Mouse (Mus musculus): ENCODE measurements around the gene Osbpl10. TPM values are rescaled to one million over a fixed set of nuclear protein-coding genes. Genes with fewer than 3 reads are reported as not detected.

Osbpl10 gene
- polyA plus RNA-seq, 1 experiment from 2014 or later, result 2.8 TPM

DNA sequence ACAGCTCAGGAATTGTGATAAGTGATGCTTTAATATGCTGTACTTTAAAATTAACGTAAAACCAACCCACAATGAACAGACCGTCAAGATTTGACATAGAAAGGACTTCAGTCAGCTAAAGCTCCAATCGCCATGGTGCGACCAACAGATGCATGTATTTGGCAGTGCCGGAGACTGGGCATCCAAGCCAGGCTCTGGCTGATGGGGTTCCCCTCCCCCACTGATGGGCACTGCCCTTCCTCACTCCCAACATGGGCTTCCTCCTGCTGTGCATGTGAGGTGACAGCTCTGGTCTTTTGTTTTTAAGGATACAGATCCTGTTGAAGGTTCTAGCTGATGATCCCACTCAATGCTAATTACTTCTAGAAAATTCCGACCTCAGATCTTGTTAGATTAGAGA lies 193.7 kb downstream of the Osbpl10 start:
- Histone ChIP-seq H3K4me1 (no peaks in the 10 kb centered on the region), H3K27ac (replicated peaks) (no peak overlapping the region), H3K4me2 (replicated peaks) (no peak overlapping the region), H3K4me3 (replicated peaks) (no peak overlapping the region), H3K9ac (no peak overlapping the region), H3K36me3 (no peaks in the 10 kb centered on the region), H3K9me3 (replicated peaks) (no peaks in the 10 kb centered on the region), H3K27me3 (no peaks in the 10 kb centered on the region)
- no peak for ATAC-seq (ENCODE audit: insufficient number of reproducible peaks, low FRiP score, low TSS enrichment, low read depth)
- WGBS, result 93% methylated on average over 6 of the region's 6 CpGs

DNA sequence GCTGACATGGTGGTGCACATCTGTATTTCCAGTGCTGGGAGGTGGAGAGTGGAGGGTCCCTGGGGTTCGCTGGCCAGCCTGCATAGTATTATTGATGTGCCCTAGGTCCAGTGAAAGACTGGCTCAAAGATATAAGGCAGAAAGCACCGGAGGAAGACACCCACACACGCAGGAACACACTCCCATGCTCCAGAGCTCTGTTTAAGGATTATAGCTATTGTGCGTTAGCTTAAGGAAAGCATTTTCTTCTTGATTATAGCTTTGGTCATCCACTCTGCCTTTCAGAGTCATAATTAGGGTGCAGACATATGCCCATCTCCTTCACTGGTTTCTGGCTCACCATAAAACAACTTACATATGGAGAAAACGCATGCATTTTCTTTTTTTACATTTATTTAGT lies 200.8 kb downstream of the Osbpl10 start:
- WGBS, result 86% methylated on average over 5 of the region's 5 CpGs
- Histone ChIP-seq H3K4me1 (peaks cover 14% of the 10 kb centered on the region), H3K27ac (replicated peaks) (no peak overlapping the region), H3K4me3 (replicated peaks) (no peak overlapping the region), H3K4me2 (replicated peaks) (no peak overlapping the region), H3K36me3 (no peaks in the 10 kb centered on the region), H3K9me3 (replicated peaks) (no peaks in the 10 kb centered on the region), H3K9ac (no peak overlapping the region), H3K27me3 (no peaks in the 10 kb centered on the region)
- no peak for ATAC-seq (ENCODE audit: insufficient number of reproducible peaks, low FRiP score, low TSS enrichment, low read depth)

DNA sequence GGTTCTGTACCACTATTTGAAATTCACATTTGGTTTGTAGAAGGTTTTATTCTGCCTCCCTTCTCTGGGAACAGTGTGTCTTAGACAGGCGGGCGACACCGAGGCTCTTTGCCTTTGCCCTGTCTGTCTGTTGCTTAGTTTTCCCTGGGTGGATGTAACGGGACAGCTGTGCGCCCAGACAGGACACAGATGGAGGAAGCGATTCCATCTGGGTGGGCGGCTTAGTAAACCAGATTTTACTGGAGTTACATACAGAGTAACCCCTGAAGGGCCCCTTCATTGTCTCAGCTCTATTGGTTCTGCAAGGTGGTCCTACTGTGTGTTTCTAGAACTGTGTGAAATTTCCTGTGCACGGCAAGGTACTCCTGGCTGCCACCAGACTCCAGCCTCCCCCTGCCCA lies 201.6 kb downstream of the Osbpl10 start:
- no peaks in the 10 kb centered on the region for H3K9me3 ChIP-seq (replicated peaks)
- H3K9ac ChIP-seq, result no peak overlapping the region
- H3K27ac ChIP-seq (replicated peaks), result 0 out of 2 replicates have a peak overlapping the region, but pooled peaks have one; percentile 28
- H3K4me2 ChIP-seq (replicated peaks), result no peak overlapping the region
- H3K4me1 ChIP-seq, result peaks cover 14% of the 10 kb centered on the region
- H3K36me3 ChIP-seq, result no peaks in the 10 kb centered on the region
- 48% methylated on average over 8 of the region's 8 CpGs for WGBS
- H3K27me3 ChIP-seq, result no peaks in the 10 kb centered on the region
- ATAC-seq (ENCODE audit: insufficient number of reproducible peaks, low FRiP score, low TSS enrichment, low read depth), result peak; percentile 57; the same call in 1 of the 2 replicates
- H3K4me3 ChIP-seq (replicated peaks), result no peak overlapping the region

DNA sequence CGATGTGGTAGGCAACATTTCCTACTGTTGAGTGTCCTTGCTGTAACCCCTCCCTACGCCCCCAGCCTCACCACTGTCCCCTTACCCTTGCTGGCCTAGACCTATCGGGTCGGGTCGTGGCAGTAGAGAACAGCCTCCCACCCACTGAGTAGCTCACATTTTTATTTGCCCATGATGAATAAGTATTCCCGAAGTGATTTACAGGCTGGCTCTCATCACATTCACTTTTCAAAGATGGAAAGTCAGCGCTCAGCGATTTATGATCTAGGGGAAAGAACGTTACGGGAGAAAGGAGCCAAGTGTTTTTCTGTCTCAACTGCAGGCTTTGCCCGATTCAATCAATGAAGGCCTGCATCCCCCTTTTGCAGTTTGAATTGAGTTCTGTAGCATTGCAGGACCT lies 208.0 kb downstream of the Osbpl10 start:
- H3K27me3 ChIP-seq, result no peaks in the 10 kb centered on the region
- no peaks in the 10 kb centered on the region for H3K4me1 ChIP-seq
- no peak overlapping the region for H3K27ac ChIP-seq (replicated peaks)
- WGBS, result 77% methylated on average over 11 of the region's 11 CpGs
- no peak overlapping the region for H3K9ac ChIP-seq
- H3K4me2 ChIP-seq (replicated peaks), result no peak overlapping the region
- no peak for ATAC-seq (ENCODE audit: insufficient number of reproducible peaks, low FRiP score, low TSS enrichment, low read depth)
- no peak overlapping the region for H3K4me3 ChIP-seq (replicated peaks)
- H3K36me3 ChIP-seq, result no peaks in the 10 kb centered on the region
- no peaks in the 10 kb centered on the region for H3K9me3 ChIP-seq (replicated peaks)

DNA sequence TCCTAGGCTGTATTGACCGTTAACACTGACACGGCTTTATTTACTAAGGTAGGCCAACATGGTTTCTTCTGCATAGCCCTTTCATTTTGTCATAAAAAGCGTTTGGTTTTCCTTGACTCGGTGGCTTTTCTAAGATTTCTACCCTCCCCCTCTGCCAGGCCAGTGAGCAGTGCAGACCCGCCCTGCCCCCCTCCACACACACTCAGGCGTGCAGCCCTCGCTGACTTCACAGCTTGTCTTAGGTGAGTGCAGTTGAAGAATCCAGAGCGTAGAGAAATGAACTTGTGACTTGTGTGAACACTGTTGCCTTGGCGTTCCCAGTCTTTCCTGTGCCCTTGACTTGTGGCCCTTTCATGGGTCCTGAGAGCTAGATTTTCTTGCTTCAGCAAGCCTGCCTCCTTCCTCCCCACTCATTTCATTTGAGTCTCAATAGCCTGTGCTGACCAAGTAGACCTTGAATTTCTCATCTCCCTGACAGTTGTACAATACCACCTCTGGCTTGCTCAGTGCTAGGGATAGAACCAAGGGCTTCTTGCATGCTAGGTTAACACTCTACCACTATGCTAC lies 212.1 kb downstream of the Osbpl10 start:
- Histone ChIP-seq H3K4me3 (replicated peaks) (no peak overlapping the region), H3K4me2 (replicated peaks) (no peak overlapping the region), H3K27ac (replicated peaks) (no peak overlapping the region), H3K9me3 (replicated peaks) (no peaks in the 10 kb centered on the region), H3K27me3 (no peaks in the 10 kb centered on the region), H3K4me1 (peaks cover 4% of the 10 kb centered on the region), H3K9ac (no peak overlapping the region), H3K36me3 (no peaks in the 10 kb centered on the region)
- no peak for ATAC-seq (ENCODE audit: insufficient number of reproducible peaks, low FRiP score, low TSS enrichment, low read depth)
- WGBS, result 82% methylated on average over 9 of the region's 9 CpGs

DNA sequence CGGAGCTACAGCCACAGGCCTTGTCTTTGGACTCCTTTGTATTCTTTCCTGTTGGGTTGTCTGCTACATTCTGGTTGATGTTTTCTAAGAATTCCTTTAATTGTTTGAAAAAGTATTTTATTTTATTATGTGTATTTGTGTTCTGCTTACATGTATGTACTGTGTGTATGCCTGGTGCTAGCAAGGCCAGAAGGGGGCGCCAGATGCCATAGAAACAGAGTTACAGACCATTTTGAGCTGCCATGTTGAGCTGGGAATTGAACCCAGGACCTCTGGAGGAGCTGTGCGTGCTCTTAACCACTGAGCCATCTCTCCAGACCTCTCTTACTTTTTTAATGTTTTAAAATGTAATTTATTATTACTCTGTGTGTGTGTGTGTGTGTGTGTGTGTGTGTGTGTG lies 214.5 kb downstream of the Osbpl10 start:
- no peak overlapping the region for H3K4me3 ChIP-seq (replicated peaks)
- H3K9ac ChIP-seq, result no peak overlapping the region
- no peaks in the 10 kb centered on the region for H3K27me3 ChIP-seq
- no peak for ATAC-seq (ENCODE audit: insufficient number of reproducible peaks, low FRiP score, low TSS enrichment, low read depth)
- H3K4me2 ChIP-seq (replicated peaks), result no peak overlapping the region
- 75% methylated on average over 3 of the region's 3 CpGs for WGBS
- peaks cover 7% of the 10 kb centered on the region for H3K4me1 ChIP-seq
- no peaks in the 10 kb centered on the region for H3K36me3 ChIP-seq
- no peak overlapping the region for H3K27ac ChIP-seq (replicated peaks)
- no peaks in the 10 kb centered on the region for H3K9me3 ChIP-seq (replicated peaks)

DNA sequence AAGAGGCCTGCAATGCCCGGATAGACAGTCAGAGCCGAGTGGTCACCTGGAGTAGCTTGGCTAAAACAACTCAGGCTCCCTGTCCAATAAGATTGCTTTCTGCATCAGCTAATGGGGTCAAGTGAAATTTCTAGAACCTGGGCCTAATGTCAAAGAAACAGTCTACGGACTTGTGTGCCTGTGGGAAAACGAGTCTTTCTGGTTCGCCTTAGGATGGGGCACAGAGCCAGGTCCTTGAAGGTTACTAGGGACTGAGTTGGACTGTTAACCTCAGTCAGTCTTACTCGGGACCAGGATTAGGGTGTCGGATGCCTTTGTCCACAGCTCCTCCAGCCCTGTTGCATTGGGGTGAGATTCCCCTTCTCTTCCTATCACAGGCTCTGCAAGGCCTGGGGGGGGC lies 218.7 kb downstream of the Osbpl10 start:
- H3K36me3 ChIP-seq, result no peaks in the 10 kb centered on the region
- ATAC-seq (ENCODE audit: insufficient number of reproducible peaks, low FRiP score, low TSS enrichment, low read depth), result no peak
- H3K4me1 ChIP-seq, result peaks cover 7% of the 10 kb centered on the region
- H3K27ac ChIP-seq (replicated peaks), result no peak overlapping the region
- H3K4me3 ChIP-seq (replicated peaks), result no peak overlapping the region
- H3K4me2 ChIP-seq (replicated peaks), result no peak overlapping the region
- 55% methylated on average over 7 of the region's 7 CpGs for WGBS
- H3K9ac ChIP-seq, result no peak overlapping the region
- no peaks in the 10 kb centered on the region for H3K27me3 ChIP-seq
- H3K9me3 ChIP-seq (replicated peaks), result no peaks in the 10 kb centered on the region

DNA sequence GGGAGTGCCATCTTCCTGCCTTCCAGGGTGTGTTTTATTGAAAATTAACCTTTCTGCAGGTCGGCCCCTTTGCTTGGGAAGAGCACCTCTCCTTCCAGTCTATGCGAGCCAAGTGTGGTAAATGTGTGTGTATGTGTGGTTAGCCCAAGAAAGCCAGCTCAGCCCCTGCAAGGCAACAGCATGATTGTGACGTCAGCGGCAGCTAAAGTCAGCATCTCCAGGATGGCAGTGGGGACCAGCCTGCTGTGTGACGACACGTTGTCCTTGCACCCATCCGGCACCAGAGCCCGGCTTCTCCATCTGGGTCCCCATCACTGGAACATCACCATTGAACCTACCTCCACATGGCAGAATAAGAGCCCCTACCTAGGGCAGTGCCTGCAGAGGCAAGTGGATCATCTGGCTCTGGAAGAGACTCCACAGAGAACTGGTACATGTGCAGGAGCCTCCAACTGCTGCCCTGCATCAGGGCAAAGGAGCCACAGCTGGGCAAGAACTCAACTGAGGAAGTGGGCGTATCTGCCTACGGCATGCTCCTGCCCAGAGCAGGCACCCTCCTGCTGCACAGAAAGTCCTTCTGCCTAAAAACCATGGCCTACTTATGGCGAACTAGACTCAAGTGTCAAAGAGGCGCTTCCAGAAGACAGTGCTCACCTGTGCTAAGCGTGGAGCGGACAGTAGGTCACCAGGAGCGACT lies 221.9 kb downstream of the Osbpl10 start:
- Histone ChIP-seq H3K9me3 (replicated peaks) (no peaks in the 10 kb centered on the region), H3K4me3 (replicated peaks) (no peak overlapping the region), H3K36me3 (no peaks in the 10 kb centered on the region), H3K27ac (replicated peaks) (no peak overlapping the region), H3K9ac (no peak overlapping the region), H3K4me1 (peaks cover 4% of the 10 kb centered on the region; the same call in 1 of the 2 replicates), H3K27me3 (no peaks in the 10 kb centered on the region), H3K4me2 (replicated peaks) (no peak overlapping the region)
- ATAC-seq (ENCODE audit: insufficient number of reproducible peaks, low FRiP score, low TSS enrichment, low read depth), result no peak
- 88% methylated on average over 15 of the region's 15 CpGs for WGBS

DNA sequence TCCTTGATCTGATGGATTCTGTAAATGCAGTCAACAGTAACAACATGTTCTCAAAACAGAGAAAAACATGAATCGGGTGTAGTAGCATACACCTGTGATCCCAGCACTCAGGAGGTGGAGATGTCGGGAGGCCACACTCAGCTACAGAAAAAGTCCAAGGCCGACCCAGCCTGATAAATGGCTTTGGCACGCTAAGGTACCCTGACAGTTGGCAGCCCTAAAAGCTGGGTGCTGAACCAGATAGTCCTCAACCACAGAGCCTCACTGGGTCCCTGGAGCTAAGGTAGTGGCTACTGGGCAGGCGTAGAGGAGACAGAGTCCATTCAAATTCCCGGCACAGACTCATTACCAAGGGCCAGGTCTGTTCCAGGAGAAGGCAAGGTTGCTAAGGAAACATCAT lies 222.9 kb downstream of the Osbpl10 start:
- 92% methylated on average over 6 of the region's 6 CpGs for whole genome bisulfite sequencing
- Histone ChIP-seq H3K4me3 (replicated peaks) (no peak overlapping the region), H3K27ac (replicated peaks) (no peak overlapping the region), H3K9ac (no peak overlapping the region), H3K9me3 (replicated peaks) (no peaks in the 10 kb centered on the region), H3K4me2 (replicated peaks) (no peak overlapping the region), H3K27me3 (no peaks in the 10 kb centered on the region), H3K36me3 (no peaks in the 10 kb centered on the region), H3K4me1 (peaks cover 9% of the 10 kb centered on the region)
- no peak for ATAC-seq (ENCODE audit: insufficient number of reproducible peaks, low FRiP score, low TSS enrichment, low read depth)

DNA sequence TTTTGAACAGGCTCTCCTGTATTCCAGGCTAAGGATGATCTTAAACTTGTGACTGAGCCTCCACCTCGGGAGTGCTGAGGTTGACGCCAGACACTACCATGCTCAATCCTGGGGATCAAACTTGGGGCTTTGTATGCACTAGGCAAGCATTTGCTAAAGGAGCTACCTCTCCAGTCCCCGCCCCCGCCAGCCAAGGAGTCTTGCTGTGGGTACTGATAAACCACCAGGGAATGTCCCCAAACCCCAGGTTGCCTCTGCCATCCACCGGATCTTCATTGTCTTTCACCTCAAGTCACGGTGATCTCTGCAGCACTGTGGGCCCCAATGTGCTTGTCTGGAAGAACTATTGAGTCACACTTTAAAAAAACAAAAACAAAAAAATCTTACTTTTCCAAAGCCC lies 224.8 kb downstream of the Osbpl10 start:
- H3K27me3 ChIP-seq, result no peaks in the 10 kb centered on the region
- no peak overlapping the region for H3K27ac ChIP-seq (replicated peaks)
- no peak overlapping the region for H3K9ac ChIP-seq
- WGBS, result 71% methylated on average over 6 of the region's 6 CpGs
- ATAC-seq (ENCODE audit: insufficient number of reproducible peaks, low FRiP score, low TSS enrichment, low read depth), result no peak
- no peak overlapping the region for H3K4me2 ChIP-seq (replicated peaks)
- H3K4me1 ChIP-seq, result peaks cover 9% of the 10 kb centered on the region
- H3K4me3 ChIP-seq (replicated peaks), result no peak overlapping the region
- no peaks in the 10 kb centered on the region for H3K36me3 ChIP-seq
- H3K9me3 ChIP-seq (replicated peaks), result no peaks in the 10 kb centered on the region

DNA sequence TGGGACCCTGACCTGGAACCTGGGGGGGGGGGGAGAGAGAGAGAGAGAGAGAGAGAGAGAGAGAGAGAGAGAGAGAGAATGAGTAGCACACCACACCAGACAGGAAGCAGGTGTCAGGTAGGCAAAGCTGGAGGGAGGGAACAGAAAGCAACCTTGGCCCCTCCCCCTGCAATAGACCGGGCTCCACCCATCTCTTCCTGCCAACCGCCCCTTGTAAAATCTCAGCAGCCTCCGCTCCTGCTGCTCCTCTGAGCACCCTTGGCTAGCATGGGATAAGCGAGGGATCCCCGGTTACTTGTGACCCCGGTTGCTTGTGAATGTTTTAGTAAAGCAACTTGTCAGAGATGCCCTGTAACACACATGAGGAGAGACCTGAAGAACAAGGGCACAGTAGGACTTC lies 227.1 kb downstream of the Osbpl10 start:
- Histone ChIP-seq H3K27ac (replicated peaks) (no peak overlapping the region), H3K9ac (no peak overlapping the region), H3K4me2 (replicated peaks) (peak overlapping the region; percentile 40), H3K9me3 (replicated peaks) (no peaks in the 10 kb centered on the region), H3K36me3 (no peaks in the 10 kb centered on the region), H3K4me1 (peaks cover 9% of the 10 kb centered on the region), H3K27me3 (no peaks in the 10 kb centered on the region), H3K4me3 (replicated peaks) (no peak overlapping the region)
- 9% methylated on average over 6 of the region's 6 CpGs for WGBS
- no peak; the same call in 1 of the 2 replicates for ATAC-seq (ENCODE audit: insufficient number of reproducible peaks, low FRiP score, low TSS enrichment, low read depth)

DNA sequence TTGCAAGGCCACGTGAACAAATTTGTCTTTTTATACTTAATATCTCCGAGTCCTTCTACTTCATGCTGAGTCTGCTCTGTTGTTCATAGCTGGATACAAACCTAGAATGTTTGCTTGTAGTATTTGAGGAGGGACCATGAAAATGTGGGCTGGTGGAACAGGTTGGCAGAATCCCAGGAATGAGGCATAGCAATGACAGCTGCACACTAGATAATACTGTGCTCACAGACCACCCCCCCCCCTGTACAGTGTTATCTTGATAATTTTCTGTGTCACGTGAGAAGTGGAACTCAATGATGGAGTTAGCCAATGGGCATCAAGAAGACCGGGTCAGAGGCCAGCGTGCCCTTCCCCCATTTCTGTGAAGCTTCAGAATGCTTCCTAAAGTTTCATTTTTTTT lies 227.8 kb downstream of the Osbpl10 start:
- no peak for ATAC-seq (ENCODE audit: insufficient number of reproducible peaks, low FRiP score, low TSS enrichment, low read depth)
- no peaks in the 10 kb centered on the region for H3K9me3 ChIP-seq (replicated peaks)
- peaks cover 9% of the 10 kb centered on the region for H3K4me1 ChIP-seq
- no peaks in the 10 kb centered on the region for H3K27me3 ChIP-seq
- H3K4me3 ChIP-seq (replicated peaks), result no peak overlapping the region
- no peak overlapping the region for H3K27ac ChIP-seq (replicated peaks)
- WGBS, result 53% methylated on average over 5 of the region's 5 CpGs
- no peak overlapping the region for H3K9ac ChIP-seq
- no peaks in the 10 kb centered on the region for H3K36me3 ChIP-seq
- no peak overlapping the region; the same call in 1 of the 2 replicates for H3K4me2 ChIP-seq (replicated peaks)

Data from embryonic facial prominence, embryonic 15.5 days (tissue).